Mouse (Mus musculus): ENCODE results near the gene Cep83. TPM values are rescaled to one million over a fixed set of nuclear protein-coding genes. Genes with fewer than 3 reads are reported as not detected.

Cep83 gene
- polyA plus RNA-seq (2012; rRNA removed), result 11.1 and 11.6 TPM in 2 replicates

GRCm38 (mm10) chr10:94688420-94689175, at the start of gene Cep83:
Cep83 (plus strand) TSS chr10:94688654.

